Mouse (Mus musculus): ENCODE measurements around the gene Tuba4a. TPM values are rescaled to one million over a fixed set of nuclear protein-coding genes. Genes with fewer than 3 reads are reported as not detected.

Gene Tuba4a
- polyA plus RNA-seq, 1 experiment, result 26.0 TPM

- no peak for TF ChIP-seq GATA1 (IDR thresholded peaks at IDR 0.05; ENCODE audit: low read length)
These were observed 27.2 kb downstream of the Tuba4a start for GRCm38 (mm10) chr1:75192452-75192851.

DNA sequence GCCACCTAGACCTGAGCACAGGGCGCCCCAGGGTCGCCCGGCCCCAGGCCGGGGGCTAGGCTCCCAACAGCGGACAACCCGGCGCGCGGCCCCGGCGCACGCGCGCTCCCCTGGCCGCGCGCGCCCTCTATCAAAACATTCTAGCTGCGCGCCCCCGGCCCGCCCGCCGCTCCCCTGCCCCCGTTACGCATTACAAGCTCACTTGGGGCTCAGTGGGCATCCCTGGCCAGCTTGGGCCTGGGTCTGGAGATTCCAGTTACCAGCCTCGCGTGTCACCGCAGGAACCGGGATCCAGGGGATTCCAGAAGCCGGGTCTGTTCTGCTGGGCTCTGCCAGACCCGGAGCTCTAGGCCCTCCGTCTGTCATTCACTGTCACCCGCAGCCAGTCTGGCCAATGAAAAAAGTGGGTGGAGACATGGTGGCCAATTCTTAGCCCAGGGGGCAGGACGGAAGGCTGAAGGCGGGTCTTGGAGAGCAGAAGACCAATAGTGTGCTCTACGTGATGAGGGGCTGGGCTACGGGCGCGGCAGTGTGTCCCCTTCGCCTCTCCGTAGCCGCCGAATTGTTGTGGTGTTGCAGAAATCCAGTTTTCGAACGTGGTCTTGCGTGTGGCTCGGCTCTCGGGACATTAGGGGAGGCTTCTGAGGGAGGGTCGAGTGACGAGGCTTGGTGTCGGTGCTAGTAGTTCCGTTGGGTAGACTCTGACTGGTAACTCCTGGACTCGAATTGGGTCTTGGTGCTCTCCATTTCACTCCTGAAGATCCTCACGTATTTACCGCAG is 27.9 kb downstream of the Tuba4a start, which contains the start of the genes Ankzf1 and Atg9a:
TSS of gene Ankzf1 (plus strand) at position 530 of the 781 bp plus-strand sequence.
TSS of gene Atg9a (minus strand) at position 575 of the 781 bp plus-strand sequence.
- TF ChIP-seq GATA1 (IDR thresholded peaks at IDR 0.05; ENCODE audit: low read length), result no peak

DNA sequence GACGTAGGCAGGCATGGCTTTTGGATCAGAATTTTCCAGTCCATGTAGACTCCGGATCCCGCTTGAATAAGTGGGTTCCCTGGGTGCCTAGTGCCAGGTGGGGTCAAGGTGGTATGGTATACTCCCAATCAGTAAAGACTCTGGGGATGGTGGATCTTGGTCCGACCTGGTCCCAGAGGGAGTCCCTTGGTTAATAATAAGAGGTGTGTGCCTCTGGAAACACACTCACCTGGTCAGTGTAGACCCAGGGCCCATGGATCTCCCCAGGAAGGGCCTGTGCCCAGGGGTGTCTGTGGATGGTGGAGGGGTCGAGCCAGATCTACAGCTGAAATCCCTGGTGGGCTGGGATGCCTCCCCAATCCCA is 28.4 kb downstream of the Tuba4a start:
- no peak for TF ChIP-seq GATA1 (IDR thresholded peaks at IDR 0.05; ENCODE audit: low read length)

DNA sequence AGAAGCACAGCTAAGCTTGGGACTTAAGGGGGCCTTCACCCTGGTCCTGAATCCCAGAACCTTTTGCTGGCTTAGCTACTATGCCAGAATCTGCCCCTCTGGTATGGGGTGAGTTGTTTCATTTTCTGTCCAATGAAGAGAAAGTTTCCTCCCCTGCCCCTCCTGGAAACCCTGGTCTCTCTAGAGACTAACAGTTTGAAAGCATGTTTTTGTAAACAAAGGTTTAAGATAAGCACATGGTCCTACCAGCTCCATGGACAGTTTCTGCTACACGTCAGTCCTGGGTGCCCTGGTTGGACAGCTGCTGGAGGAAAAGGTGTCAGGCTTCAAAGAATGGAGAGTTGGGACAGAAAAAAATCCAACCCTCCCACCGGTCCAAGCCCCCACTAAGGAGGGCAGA is 29.1 kb downstream of the Tuba4a start:
- TF ChIP-seq GATA1 (IDR thresholded peaks at IDR 0.05; ENCODE audit: low read length), result no peak

DNA sequence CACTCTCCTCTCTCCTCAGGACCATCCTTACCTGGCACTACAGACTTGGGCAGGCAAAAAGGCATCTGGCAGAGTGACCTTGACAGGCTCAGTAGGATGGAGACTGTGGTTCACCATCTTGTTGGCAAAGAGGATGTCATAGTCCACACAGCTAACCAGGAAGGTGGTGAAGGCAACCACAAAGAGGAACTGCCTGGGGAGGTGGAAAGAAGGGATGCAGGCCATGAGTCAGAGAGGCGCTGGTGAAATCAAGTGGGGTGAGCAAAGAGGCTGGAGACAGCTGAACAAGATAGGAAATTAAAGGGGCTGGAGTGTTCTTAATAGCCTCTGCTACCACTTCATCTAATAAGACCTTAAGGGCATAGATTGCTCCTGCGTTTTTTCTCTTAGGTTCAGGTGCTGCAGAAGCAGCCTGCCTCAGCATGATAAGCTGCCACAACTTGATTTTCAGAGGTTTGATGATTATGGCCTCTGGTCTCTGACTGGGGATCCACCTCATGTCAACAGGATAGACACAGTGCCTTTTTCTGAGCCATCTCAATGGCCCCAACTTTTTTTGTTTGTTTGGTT is 31.7 kb downstream of the Tuba4a start:
- TF ChIP-seq GATA1 (IDR thresholded peaks at IDR 0.05; ENCODE audit: low read length), result no peak

DNA sequence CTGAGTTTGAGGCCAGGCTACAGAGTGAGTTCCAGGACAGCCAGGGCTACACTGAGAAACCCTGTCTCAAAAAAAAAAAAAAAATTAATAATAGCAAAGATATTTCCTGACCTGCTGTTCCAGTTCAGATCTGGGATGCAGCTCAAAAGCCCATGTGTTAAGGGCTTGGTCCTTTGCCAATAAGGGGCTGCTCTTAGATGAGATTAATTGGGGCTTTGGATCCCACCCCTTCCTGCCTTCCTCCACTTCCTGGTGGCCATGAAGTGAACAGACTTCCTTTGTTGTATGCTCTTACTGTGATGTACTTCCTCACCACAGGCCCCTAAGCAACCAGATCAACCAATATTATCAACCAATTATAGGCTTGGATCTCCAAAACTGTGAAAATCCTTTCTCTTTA is 32.5 kb downstream of the Tuba4a start:
- no peak for TF ChIP-seq GATA1 (IDR thresholded peaks at IDR 0.05; ENCODE audit: low read length)

DNA sequence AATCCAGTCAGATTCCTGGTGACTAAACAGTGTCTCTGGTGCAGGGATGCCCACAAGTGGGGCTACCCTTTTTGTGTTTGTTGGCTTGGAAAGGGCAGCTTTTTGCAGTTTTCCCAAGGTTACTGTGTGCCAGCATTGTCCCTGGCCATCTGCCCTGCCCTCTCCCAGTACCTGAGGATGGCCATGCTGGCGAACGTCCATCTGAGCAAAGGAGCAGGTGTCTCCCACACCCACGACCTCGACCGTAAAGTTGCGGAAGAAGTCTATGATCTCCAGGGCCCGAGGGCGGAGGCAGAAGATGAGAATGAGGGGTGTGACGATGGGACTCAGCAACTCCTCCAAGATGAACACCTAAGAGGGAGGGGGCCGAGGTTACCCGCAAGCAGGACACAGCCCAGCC is 34.2 kb downstream of the Tuba4a start:
- TF ChIP-seq GATA1 (IDR thresholded peaks at IDR 0.05; ENCODE audit: low read length), result no peak

GRCm38 (mm10) chr1:75182160-75182559 is 37.5 kb downstream of the Tuba4a start:
- TF ChIP-seq GATA1 (IDR thresholded peaks at IDR 0.05; ENCODE audit: low read length), result no peak

DNA sequence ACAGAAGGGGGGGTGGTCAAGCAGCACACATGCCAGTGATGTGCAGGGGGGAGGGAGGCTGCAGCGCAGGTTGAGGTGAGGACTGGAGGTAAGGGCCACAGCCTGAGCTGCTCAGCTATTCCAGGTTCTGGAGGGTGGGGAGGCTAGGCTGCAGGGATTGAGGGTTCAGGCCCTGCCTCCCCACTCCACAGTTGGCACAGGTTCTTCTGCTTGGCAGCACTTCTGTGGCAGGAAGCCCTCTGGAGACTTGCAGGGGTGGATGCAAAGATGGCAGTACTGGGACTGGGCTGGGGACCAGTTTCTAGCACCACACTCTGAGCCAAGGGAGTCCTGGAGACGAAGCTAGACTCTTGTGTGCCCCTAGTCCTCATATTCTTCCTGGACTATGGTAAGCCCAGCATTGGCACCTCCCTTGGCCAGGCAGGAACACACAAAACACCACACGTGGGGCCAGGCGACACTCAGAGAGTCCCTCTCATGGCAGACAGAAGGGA is 38.2 kb downstream of the Tuba4a start:
- TF ChIP-seq GATA1 (IDR thresholded peaks at IDR 0.05; ENCODE audit: low read length), result no peak

DNA sequence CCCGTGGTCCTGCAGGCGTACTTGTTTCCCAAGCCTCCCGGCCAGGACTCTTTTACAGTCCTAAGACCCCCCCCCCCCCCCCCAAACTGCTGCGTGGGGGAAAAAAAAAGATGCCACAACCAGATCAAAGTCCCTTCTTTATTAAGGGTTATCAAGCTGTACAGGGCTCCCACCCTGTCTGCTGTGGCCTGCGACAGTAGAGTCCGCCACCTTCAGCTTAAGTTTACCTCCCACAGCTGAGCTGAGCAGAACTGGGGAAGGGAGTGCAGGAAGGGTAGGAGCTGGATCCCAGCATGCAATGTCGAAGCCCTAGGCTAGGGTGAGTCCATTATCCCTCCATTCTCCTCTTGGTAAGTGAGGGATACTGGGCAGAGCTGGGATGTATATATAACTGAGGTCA is 38.9 kb downstream of the Tuba4a start:
- no peak for TF ChIP-seq GATA1 (IDR thresholded peaks at IDR 0.05; ENCODE audit: low read length)

DNA sequence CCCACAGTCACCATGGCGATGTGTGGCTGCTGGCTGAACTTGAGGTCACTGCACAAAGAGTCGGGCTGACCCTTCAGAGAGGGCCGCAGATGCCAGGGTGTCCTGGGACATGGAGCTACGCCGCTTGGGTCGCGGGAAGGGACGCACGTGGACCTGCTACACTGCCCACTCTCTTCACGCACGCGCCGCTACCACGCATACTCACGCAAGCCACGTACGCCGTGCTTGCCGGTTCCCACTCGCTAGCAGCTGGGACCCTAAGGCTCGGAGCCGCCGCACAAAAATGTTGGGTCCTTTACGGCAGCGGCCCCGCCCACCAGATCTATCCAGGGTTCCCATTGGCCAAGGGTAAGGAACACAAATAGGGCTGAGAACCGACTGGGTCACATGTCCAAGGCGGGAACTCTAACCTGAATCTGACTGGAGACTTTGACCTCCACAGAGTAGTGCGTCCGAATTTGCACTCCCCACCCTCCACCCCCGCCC is 39.5 kb downstream of the Tuba4a start, which contains the start of gene Abcb6:
TSS of gene Abcb6 (minus strand) at position 288 of the 486 bp plus-strand sequence.
- no peak for TF ChIP-seq GATA1 (IDR thresholded peaks at IDR 0.05; ENCODE audit: low read length)

- TF ChIP-seq GATA1 (IDR thresholded peaks at IDR 0.05; ENCODE audit: low read length), result peak; percentile 33
These were observed 40.1 kb downstream of the Tuba4a start for GRCm38 (mm10) chr1:75179334-75180104.

- TF ChIP-seq GATA1 (IDR thresholded peaks at IDR 0.05; ENCODE audit: low read length), result no peak
These were observed 50.9 kb downstream of the Tuba4a start, which contains the start of gene Zfand2b for GRCm38 (mm10) chr1:75168472-75169464. TSS of gene Zfand2b (plus strand) at chr1:75168646.

DNA sequence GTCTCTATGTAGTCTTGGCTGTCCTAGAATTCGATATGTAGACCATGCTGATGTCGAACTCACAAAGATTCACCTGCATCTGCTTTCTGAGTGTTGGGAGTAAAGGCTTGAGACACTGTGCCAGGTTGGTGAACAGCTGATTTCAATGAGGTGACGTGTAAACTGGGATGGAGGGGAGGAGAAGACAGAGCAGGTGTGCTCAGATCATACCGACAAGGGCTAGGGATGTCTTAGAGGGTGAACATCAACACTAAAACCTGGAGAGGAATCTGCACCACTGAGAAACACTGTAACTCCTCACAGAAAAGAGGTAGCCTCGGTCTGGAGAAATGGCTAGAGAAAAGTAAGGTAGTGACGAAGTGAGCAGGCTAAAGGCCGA is 51.6 kb downstream of the Tuba4a start:
- no peak for TF ChIP-seq GATA1 (IDR thresholded peaks at IDR 0.05; ENCODE audit: low read length)

Other genes starting within 250 kb of the Tuba4a start
- 0.24 and 0.27 TPM in 2 replicates for gene Nhej1, start 94.7 kb downstream of the Tuba4a start, polyA plus RNA-seq (2012)
- gene Slc23a3, start 86.0 kb downstream of the Tuba4a start, polyA plus RNA-seq (2012), result 0.13 TPM in 2 replicates
- gene Cnppd1, start 77.2 kb downstream of the Tuba4a start, polyA plus RNA-seq (2012), result 92.2 and 100 TPM in 2 replicates
- 93.7 and 148 TPM in 2 replicates for gene Retreg2, start 77.1 kb downstream of the Tuba4a start, polyA plus RNA-seq (2012)
- gene Zfand2b, start 51.2 kb downstream of the Tuba4a start, polyA plus RNA-seq (2012), result 21.4 and 28.2 TPM in 2 replicates
- gene Abcb6, start 39.5 kb downstream of the Tuba4a start, polyA plus RNA-seq (2012), result 17.2 and 22.2 TPM in 2 replicates
- gene Ankzf1, start 27.7 kb downstream of the Tuba4a start, polyA plus RNA-seq (2012), result 14.3 and 16.1 TPM in 2 replicates
- gene Atg9a, start 27.7 kb downstream of the Tuba4a start, polyA plus RNA-seq (2012), result 44.2 and 52.5 TPM in 2 replicates
- 0.45 and 0.86 TPM in 2 replicates for gene Glb1l, start 9.1 kb downstream of the Tuba4a start, polyA plus RNA-seq (2012)
- 143 and 217 TPM in 2 replicates for gene Stk16, start 9.0 kb downstream of the Tuba4a start, polyA plus RNA-seq (2012)
- gene A630095N17Rik, start 12.2 kb upstream of the Tuba4a start, polyA plus RNA-seq (2012), result not detected in 2 replicates
- gene Dnajb2, start 16.5 kb upstream of the Tuba4a start, polyA plus RNA-seq (2012), result 11.3 and 14.7 TPM in 2 replicates
- gene Ptprn, start 44.6 kb upstream of the Tuba4a start, polyA plus RNA-seq (2012), result 1.1 and 1.4 TPM in 2 replicates
- not detected in 2 replicates for gene Resp18, start 58.5 kb upstream of the Tuba4a start, polyA plus RNA-seq (2012)
- gene Dnpep, start 98.1 kb upstream of the Tuba4a start, polyA plus RNA-seq (2012), result 46.2 and 77.7 TPM in 2 replicates
- 1.4 and 1.6 TPM in 2 replicates for gene Des, start 140.5 kb upstream of the Tuba4a start, polyA plus RNA-seq (2012)
- 0.09 and 0.33 TPM in 2 replicates for gene Speg, start 155.4 kb upstream of the Tuba4a start, polyA plus RNA-seq (2012)
- gene Gmppa, start 216.1 kb upstream of the Tuba4a start, polyA plus RNA-seq (2012), result 292 TPM in 2 replicates
- 0.40 and 0.56 TPM in 2 replicates for gene Asic4, start 230.6 kb upstream of the Tuba4a start, polyA plus RNA-seq (2012)

Measured in G1E-ER4 (cell line).